Mouse (Mus musculus) heart, embryonic 10.5 days (tissue): Measurements from ENCODE around the gene Pdgfra. TPM values are rescaled to one million over a fixed set of nuclear protein-coding genes. Genes with fewer than 3 reads are reported as not detected.
A peak's percentile ranks its signal among the peaks of the same experiment; 100 is the strongest.

Source experiments
- DNase-seq: peaks from one replicate; pipeline ENCODE4 v3.0.0-alpha.2; 2017; ENCODE audit warnings: low spot score
- H3K27ac ChIP-seq: fragments of 300-500 bp; sonication (generic); 2 replicates; pipeline ENCODE4 v1.5.1; 2016; ENCODE audit warnings: mild to moderate bottlenecking
- H3K27me3 ChIP-seq: fragments of 300-500 bp; sonication (generic); 2 replicates; pipeline ENCODE4 v1.6.1; 2016; ENCODE audit warnings: mild to moderate bottlenecking; ENCODE audit not compliant: poor library complexity, insufficient read depth, severe bottlenecking
- H3K36me3 ChIP-seq: fragments of 300-500 bp; sonication (generic); 2 replicates; pipeline ENCODE4 v1.6.1; 2016; ENCODE audit warnings: mild to moderate bottlenecking, moderate library complexity
- H3K4me1 ChIP-seq: fragments of 300-500 bp; sonication (generic); 2 replicates; pipeline ENCODE4 v1.6.1; 2016; ENCODE audit warnings: mild to moderate bottlenecking
- H3K4me3 ChIP-seq: fragments of 300-500 bp; sonication (generic); 2 replicates; pipeline ENCODE4 v1.5.1; 2016; ENCODE audit warnings: mild to moderate bottlenecking, moderate library complexity
- H3K9me3 ChIP-seq: fragments of 300-500 bp; sonication (generic); 2 replicates; pipeline ENCODE4 v1.6.1; 2016; ENCODE audit warnings: mild to moderate bottlenecking, moderate library complexity
- WGBS: fragments of 180-500 bp; shearing (Covaris S2); methylation state at CpG from one replicate; pipeline ENCODE4 v1.1.7; 2016; 5-methylcytosine and 5-hydroxymethylcytosine counted together
- polyA plus RNA-seq: library from polyadenylated mRNA; unstranded; fragments of >200 nt; fragmentation: Nextera tagmentation; extraction: Ambion mirVana; gene quantifications from 2 replicates; pipeline ENCODE4 v1.2.1, GENCODE M21; 2016

Pdgfra gene
- polyA plus RNA-seq, 1 experiment from 2014 or later = 37.4 TPM

DNA sequence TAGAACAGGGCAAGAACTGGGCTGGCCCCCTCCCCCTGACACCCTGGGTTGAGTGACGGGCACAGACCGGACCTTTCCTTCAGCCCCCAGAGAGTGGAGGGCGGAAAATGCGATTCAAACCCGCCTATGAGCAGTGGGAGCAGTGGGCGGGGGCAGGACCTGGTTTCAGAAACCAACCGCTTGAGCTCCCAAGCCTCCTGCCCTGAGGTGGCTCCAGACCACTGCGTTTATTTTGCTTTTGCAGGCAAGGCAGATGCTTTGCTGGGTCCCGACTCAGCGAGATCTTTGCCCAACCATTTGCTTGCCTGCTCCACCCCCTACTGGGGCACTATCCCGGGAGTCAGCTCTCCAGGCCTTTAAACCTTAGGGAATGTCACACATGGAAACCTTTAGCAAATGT lies 2.2 kb upstream of the Pdgfra start:
- Histone ChIP-seq H3K27me3 (peaks cover 97% of the 10 kb centered on the region), H3K9me3 (no peaks in the 10 kb centered on the region), H3K36me3 (no peaks in the 10 kb centered on the region), H3K4me1 (peaks cover 60% of the 10 kb centered on the region), H3K27ac (peak overlapping the region; percentile 79), H3K4me3 (peak overlapping the region; percentile 72)
- no peak for DNase-seq
- WGBS = 0% methylated on average over 11 of the region's 11 CpGs

DNA sequence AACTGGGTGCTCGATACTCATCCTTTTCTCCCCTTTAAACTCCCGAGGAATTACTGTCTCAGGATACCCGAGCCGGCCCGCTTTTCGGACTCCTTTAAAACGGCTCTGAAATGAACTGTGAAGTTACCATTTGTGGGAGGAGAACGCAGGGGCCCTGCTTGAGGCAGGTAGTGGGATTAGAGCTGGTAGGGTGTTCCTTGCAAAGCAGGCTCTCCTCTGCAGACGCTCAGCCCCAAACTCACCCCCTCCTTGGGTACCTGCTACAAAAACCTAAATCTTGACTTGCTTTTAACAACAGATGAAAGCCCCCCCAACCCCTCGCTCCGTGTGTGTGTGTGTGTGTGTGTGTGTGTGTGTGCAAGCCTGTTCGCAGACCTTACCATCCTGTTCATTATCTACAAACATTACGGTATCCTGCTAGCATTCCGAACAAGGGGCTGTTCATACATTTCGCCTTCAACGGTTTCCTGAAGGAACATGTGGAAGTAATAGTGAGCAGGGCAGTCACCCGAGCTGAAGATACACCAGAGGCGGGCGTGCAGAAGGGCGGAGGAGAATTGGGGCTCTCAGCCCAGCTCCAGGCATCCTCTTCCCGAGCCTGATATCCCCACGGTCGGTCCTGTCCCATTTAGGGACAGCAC lies 1.6 kb upstream of the Pdgfra start:
- DNase-seq = peak; percentile 77
- Histone ChIP-seq H3K27me3 (peaks cover 97% of the 10 kb centered on the region), H3K4me1 (peaks cover 62% of the 10 kb centered on the region), H3K27ac (peak overlapping the region; percentile 79), H3K36me3 (no peaks in the 10 kb centered on the region), H3K4me3 (peak overlapping the region; percentile 72), H3K9me3 (no peaks in the 10 kb centered on the region)
- 1% methylated on average over 23 of the region's 23 CpGs for WGBS

DNA sequence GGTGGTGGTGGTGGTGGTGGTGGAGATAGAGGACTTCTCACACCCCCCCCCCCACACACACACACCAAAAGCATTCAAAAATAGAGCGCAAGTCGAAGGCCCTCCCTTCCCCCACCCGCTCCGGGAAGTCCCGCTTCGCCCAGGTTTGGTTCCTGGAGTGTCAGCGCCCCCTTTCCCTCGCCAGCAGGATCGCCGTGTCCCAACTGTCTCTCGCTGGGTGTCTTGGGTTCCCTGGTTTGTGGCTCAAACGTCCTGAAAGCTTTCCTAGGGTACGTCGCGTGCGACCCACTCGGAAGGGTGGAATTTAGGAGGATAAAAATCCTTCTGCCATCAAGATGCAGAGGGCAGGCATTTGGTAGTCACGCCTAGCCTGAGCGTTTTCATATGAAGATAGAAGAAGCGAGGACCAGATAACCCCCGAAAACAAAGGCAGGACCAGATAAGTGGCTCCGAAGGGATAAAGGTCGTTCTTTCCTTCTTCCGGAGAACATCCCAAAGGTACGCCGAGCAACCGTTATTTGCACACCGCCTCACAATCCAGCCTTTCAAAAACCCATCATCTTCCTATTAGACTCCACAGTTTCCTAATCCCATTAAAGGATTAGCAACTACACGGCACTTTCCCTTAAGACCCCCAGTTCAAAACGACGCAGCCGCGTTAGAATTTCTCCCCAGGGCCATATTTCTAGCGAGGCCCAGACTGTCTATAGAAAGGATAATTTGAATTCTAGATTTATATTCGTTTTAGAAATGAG lies 769 bp upstream of the Pdgfra start:
- DNase-seq = peak; percentile 85
- WGBS = under 1% methylated on average over 35 of the region's 35 CpGs
- peaks cover 89% of the 10 kb centered on the region for H3K27me3 ChIP-seq
- H3K27ac ChIP-seq = peak overlapping the region; percentile 79
- peak overlapping the region; percentile 72 for H3K4me3 ChIP-seq
- H3K4me1 ChIP-seq = peaks cover 62% of the 10 kb centered on the region
- no peaks in the 10 kb centered on the region for H3K36me3 ChIP-seq
- no peaks in the 10 kb centered on the region for H3K9me3 ChIP-seq

DNA sequence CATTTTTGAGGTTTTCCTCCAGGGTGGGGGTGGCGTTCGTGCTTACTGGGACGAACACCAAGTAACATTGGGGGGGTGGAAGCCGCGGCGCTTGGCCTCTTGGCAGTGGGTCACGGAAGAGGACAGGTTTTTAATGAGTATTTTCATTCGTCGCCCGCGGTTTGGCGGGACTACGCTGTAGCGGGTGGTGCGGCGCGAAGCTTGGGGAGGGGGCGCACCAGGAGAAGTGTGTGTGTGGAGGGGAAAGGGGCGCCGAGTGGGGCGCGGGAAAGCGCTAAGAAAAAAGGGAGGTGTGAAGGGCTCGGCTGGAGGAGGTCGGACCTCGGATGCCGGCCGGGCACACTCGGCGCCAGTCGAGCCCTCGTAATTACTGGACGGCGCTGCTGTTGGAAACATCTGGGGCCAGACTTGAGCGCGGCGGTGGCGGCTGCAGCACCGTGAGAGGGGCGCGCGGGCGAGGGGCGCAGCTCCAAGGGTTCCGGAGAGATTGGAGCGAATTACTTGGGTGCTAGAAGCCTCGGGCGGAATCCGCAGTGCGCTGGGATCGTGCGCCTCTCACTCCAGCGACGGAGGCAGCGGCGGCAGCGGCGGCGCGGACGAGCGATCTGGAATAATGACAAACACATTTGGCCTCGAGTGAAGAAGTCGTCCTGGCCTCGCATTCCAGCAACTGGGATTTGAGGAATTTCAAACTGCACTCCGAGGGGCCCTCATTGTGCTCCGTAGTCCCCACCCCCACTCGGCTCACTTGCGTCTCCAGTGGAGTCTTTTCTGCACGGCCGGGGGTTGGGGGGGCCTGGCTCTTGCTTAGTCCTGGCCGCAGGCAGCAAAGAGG lies 916 bp downstream of the Pdgfra start:
- Histone ChIP-seq H3K27me3 (peaks cover 72% of the 10 kb centered on the region), H3K27ac (peak overlapping the region; percentile 88), H3K4me3 (peak overlapping the region; percentile 72), H3K9me3 (no peaks in the 10 kb centered on the region), H3K4me1 (peaks cover 61% of the 10 kb centered on the region), H3K36me3 (no peaks in the 10 kb centered on the region)
- under 1% methylated on average over 72 of the region's 72 CpGs for WGBS
- no peak for DNase-seq

DNA sequence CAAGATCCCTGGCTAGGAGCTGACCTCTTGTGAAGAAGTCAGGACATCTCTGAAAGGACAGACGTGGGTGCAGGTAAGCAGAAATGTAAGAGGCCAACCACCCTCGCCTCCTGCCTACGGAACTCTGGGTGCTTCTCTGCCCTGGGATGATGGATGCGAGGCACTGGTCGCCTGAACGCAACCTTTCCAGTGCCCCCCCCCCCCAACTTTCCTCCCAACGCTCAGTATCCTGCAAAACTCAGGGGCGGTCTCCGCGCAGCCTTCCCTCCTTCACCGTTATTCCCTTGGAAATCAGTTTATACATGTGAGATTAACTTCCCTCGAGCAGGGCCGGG lies 1.5 kb downstream of the Pdgfra start:
- Histone ChIP-seq H3K9me3 (no peaks in the 10 kb centered on the region), H3K36me3 (no peaks in the 10 kb centered on the region), H3K4me1 (peaks cover 56% of the 10 kb centered on the region), H3K4me3 (peak overlapping the region; percentile 72), H3K27me3 (peaks cover 67% of the 10 kb centered on the region), H3K27ac (peak overlapping the region; percentile 88)
- WGBS = under 1% methylated on average over 13 of the region's 13 CpGs
- DNase-seq = no peak

DNA sequence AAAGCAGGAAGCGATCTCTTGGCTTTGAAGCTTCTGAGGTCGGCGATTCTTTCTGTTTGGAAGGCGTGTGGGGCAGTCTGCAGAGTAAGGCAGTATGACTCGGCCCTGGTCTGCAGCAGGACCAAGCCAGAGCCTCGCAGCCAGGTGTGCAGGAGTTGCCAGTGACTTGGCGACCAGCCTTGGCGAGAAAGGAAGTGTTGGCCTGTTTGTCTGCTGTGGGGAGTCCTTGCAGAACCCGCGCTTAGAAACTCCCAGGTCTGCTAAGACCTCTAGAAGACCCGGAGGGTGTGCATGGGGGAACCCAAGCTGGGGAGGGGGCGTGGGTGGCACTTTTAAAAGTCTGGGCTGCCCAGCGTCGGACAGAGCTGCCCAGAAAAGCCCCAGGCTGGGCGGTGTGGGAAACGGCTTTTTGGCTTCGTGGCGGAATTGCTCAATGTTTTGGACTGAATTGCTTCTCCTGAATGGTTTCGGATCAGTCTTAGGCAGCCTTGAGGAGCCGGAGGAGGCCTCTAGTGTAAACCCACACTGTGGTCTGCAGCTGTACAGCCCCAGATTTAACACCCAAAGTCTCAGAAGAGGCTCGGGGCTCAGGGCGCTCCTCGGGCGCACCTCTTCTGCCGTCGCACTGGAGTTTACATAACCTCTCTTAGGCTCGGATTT lies 2.0 kb downstream of the Pdgfra start:
- peaks cover 51% of the 10 kb centered on the region for H3K4me1 ChIP-seq

DNA sequence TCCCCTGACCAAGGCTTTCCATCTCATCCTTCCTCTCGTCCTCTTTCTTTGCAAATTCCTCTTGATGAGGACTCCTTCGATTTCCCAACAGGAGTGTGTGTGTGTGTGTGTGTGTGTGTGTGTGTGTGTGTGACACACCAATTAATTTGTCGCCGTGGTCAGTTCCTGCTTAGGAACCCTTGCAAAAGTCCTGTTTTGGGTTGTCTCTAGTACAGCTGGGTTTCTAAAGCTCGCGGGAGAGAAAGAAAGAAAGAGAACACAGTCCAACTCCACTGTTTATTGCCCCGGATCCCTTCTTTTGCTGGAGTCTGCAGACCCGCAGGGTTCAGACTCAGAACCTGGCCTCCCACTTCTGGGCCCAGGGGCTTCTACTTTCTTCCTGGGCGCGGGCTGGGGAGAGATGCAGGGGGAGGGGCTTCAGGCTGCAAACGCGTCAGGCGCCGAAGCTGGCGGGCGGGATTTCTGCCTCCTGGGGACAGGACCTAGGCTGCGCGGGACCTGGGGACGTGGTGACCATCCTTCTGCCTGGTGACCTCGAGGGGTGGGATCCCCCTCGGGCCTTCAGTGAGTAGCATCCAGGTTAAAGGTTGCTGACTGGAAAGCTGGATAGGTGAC lies 2.6 kb downstream of the Pdgfra start:
- Histone ChIP-seq H3K4me3 (peak overlapping the region; percentile 72), H3K36me3 (no peaks in the 10 kb centered on the region), H3K27ac (peak overlapping the region; percentile 88), H3K9me3 (no peaks in the 10 kb centered on the region), H3K4me1 (peaks cover 44% of the 10 kb centered on the region), H3K27me3 (peaks cover 56% of the 10 kb centered on the region)
- DNase-seq = no peak
- WGBS = under 1% methylated on average over 21 of the region's 21 CpGs

More for the DNA sequence above, 2.0 kb downstream of the Pdgfra start:
- H3K4me3 ChIP-seq = peak overlapping the region; percentile 72
- WGBS = under 1% methylated on average over 27 of the region's 27 CpGs
- peak overlapping the region; percentile 88 for H3K27ac ChIP-seq
- no peaks in the 10 kb centered on the region for H3K9me3 ChIP-seq
- H3K27me3 ChIP-seq = peaks cover 62% of the 10 kb centered on the region
- no peak for DNase-seq
- H3K36me3 ChIP-seq = no peaks in the 10 kb centered on the region

DNA sequence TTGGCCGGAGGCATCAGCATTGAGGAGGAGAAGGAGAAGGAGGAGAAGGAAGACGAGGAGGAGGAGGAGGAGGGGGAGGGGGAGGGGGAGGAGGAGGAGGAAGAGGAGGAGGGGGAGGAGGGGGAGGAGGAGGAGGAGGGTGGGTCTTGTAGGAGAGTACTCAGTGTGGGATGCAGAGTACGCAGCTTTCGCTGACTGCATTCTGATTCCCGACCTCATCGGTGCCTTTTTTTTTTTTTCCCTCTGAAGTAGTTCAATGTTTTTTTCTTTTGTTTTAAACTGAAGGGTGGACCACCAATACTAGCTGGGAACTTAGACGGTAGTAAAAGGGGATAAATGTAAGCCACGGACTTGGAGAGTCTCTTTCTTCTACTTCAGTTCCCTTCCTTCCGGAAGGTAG lies 3.2 kb downstream of the Pdgfra start:
- peaks cover 41% of the 10 kb centered on the region for H3K4me1 ChIP-seq
- peaks cover 50% of the 10 kb centered on the region for H3K27me3 ChIP-seq
- WGBS = under 1% methylated on average over 7 of the region's 9 CpGs
- DNase-seq = peak; percentile 48
- peak overlapping the region; percentile 88 for H3K27ac ChIP-seq
- peak overlapping the region; percentile 72 for H3K4me3 ChIP-seq
- no peaks in the 10 kb centered on the region for H3K36me3 ChIP-seq
- no peaks in the 10 kb centered on the region for H3K9me3 ChIP-seq

DNA sequence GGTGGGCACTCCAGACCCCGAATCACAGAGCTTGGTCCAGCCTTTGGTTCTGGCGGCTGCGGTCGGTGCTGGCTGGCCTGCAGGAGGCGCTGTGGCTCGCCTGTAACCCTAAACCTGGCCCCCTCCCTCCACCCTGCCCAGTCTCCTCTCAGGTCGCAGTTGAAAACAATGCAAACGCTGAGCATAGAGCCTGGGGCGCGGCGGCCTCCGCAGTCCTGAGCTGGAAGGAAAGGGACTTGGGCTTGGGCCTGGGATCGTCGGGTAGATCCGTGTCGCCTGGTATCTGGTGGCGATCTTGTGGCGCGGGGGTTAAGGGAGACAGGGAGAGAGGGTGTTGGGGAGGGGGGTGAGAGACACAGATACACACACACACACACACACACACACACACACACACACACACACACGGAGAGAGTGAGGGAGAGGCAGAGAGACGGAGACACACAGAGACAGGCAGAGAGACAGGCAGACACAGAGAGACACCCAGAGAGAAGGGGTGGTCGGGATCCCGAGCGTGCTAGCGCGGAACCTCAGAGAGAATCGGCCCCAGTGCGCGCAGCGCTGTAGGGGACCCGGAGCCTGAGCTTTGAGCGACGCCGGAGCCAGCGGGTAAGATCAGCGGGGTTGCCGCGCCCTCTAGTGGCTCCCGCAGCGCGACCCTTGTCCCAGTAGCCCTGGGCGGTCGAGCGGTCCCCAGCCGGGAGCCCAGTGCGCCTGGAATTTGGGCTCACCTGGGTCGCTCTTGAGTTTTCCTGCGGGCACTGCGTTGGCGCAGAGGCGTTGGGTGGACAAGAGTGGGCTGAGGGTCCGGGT lies 3.9 kb downstream of the Pdgfra start:
- Histone ChIP-seq H3K36me3 (no peaks in the 10 kb centered on the region), H3K4me1 (peaks cover 41% of the 10 kb centered on the region), H3K27me3 (peaks cover 44% of the 10 kb centered on the region), H3K27ac (peak overlapping the region; percentile 88), H3K9me3 (no peaks in the 10 kb centered on the region), H3K4me3 (peak overlapping the region; percentile 72)
- WGBS = under 1% methylated on average over 51 of the region's 52 CpGs
- DNase-seq = peak; percentile 92

DNA sequence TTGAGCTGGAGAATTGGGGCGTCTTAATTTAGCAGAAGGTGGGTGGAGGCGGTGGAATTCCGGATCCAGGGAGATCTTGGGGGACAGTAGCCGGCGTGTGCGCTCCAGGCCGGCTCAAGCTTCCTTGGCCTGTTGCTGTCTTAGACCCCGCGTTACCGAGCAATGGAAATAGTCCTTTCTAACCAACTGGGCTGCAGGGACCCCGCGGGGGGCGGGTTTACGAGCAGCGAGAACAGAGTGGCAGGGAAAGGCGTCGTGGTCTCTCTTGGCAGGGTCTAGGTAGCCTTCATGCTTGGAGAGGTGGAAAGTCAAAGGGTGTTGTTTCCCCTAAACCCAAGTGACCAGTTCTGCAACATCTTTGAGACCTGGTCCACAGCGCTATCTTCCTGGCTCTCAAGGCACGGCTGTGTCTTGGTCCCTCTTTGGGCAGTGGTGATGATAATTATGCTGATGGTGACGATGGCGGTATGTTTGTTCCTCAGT lies 4.5 kb downstream of the Pdgfra start:
- Histone ChIP-seq H3K4me3 (peak overlapping the region; percentile 72), H3K4me1 (peaks cover 39% of the 10 kb centered on the region), H3K27me3 (peaks cover 37% of the 10 kb centered on the region), H3K27ac (peak overlapping the region; percentile 88), H3K36me3 (no peaks in the 10 kb centered on the region), H3K9me3 (no peaks in the 10 kb centered on the region)
- peak; percentile 80 for DNase-seq
- WGBS = 1% methylated on average over 21 of the region's 21 CpGs

DNA sequence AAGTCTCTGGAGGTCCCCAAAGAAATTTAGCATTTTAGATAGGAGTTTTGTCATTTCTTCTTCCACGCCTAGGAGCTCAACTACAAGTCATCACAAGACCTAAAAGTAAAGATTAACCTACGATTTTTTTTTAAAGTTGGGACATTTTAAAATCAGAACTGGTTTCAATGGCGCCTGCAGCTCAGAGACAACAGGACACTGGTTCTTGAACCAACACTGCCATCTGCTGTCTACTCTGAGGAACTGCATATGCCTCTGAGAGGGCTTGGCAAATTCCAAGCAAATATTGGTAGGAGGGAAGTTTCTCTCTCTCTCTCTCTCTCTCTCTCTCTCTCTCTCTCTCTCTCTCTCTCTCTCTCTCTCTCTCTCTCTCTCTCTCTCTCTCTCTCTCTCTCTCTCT lies 4.9 kb downstream of the Pdgfra start:
- DNase-seq = no peak

More for the DNA sequence above, 4.9 kb downstream of the Pdgfra start:
- Histone ChIP-seq H3K4me1 (peaks cover 39% of the 10 kb centered on the region), H3K4me3 (peak overlapping the region; percentile 72), H3K27ac (peak overlapping the region; percentile 88), H3K27me3 (peaks cover 33% of the 10 kb centered on the region), H3K9me3 (no peaks in the 10 kb centered on the region), H3K36me3 (no peaks in the 10 kb centered on the region)
- WGBS = 0% methylated on average over 3 of the region's 3 CpGs
